Mouse (Mus musculus) left cerebral cortex, adult 2 months (tissue): Measurements from ENCODE around the gene Nfib. TPM values are rescaled to one million over a fixed set of nuclear protein-coding genes. Genes with fewer than 3 reads are reported as not detected.

Source experiments
- DNase-seq, 2 experiments: peaks; one replicate each; pipeline ENCODE4 v3.0.0; 2021 to 2022; ENCODE audit warnings: low spot score in 2 of 2, mixed read lengths in 1 of 2; ENCODE audit errors: extremely low spot score in 1 of 2
- H3K27ac ChIP-seq: fragments of 200-600 bp; 2 replicates; pipeline ENCODE4 v1.8.1; 2022
- H3K4me3 ChIP-seq: fragments of 200-600 bp; 2 replicates; pipeline ENCODE4 v1.8.1; 2022
- CTCF ChIP-seq: fragments of 200-600 bp; IDR thresholded peaks from 2 replicates; pipeline ENCODE4 v1.8.1; 2022; ENCODE audit warnings: antibody characterized with exemption, mild to moderate bottlenecking, moderate library complexity
- intact Hi-C: fragments of 180-260 bp; cut with DNase I; formaldehyde crosslinking; loops from one replicate; pipeline ENCODE4 v1.15.1; 2025
- total RNA-seq, 2 experiments: library from RNA; stranded (reverse); gene quantifications; 2 replicates each; pipeline ENCODE4 v1.2.3; 2021

The Nfib gene
- total RNA-seq, 2 experiments from 2014 or later = 83.8 to 90.1 TPM

GRCm38 (mm10) chr4:82532443-82533191, 172.9 kb downstream of the Nfib start:
- DNase-seq = peak in 1 of 2 experiments; percentile 38
- no peak overlapping the region for H3K4me3 ChIP-seq
- no peak for TF ChIP-seq CTCF
- peak overlapping the region; percentile 29; the same call in 1 of the 2 replicates for H3K27ac ChIP-seq
- intact Hi-C loops = no loop called here

GRCm38 (mm10) chr4:82531977-82532376, 173.6 kb downstream of the Nfib start:
- Histone ChIP-seq H3K27ac (peak overlapping the region; percentile 29; the same call in 1 of the 2 replicates), H3K4me3 (no peak overlapping the region)
- intact Hi-C loops = no loop called here
- no peak for TF ChIP-seq CTCF
- DNase-seq = no peak

GRCm38 (mm10) chr4:82530875-82531353, 174.6 kb downstream of the Nfib start:
- H3K4me3 ChIP-seq = no peak overlapping the region
- no peak for TF ChIP-seq CTCF
- H3K27ac ChIP-seq = no peak overlapping the region
- DNase-seq = no peak
- intact Hi-C loops = no loop called here

GRCm38 (mm10) chr4:82528978-82529377, 176.6 kb downstream of the Nfib start:
- TF ChIP-seq CTCF = no peak
- no peak for DNase-seq
- intact Hi-C loops = no loop called here
- no peak overlapping the region for H3K27ac ChIP-seq
- no peak overlapping the region for H3K4me3 ChIP-seq

- intact Hi-C loops = no loop called here
- Histone ChIP-seq H3K27ac (no peak overlapping the region), H3K4me3 (no peak overlapping the region)
- DNase-seq = no peak
- TF ChIP-seq CTCF = no peak
Measured at GRCm38 (mm10) chr4:82519935-82520334, 185.6 kb downstream of the Nfib start.

- intact Hi-C loops = no loop called here
- Histone ChIP-seq H3K4me3 (no peak overlapping the region), H3K27ac (no peak overlapping the region)
- TF ChIP-seq CTCF = no peak
- DNase-seq = no peak
Measured at GRCm38 (mm10) chr4:82518132-82518531, 187.4 kb downstream of the Nfib start.

- intact Hi-C loops = loop anchor here (2.0 kb wide), 1 partner anchor 19 kb away; no protein-coding TSS in a partner anchor
- Histone ChIP-seq H3K4me3 (no peak overlapping the region), H3K27ac (no peak overlapping the region)
- DNase-seq = no peak
- TF ChIP-seq CTCF = no peak
Measured at GRCm38 (mm10) chr4:82517311-82517710, 188.2 kb downstream of the Nfib start.

- H3K27ac ChIP-seq = peak overlapping the region; percentile 13; the same call in 1 of the 2 replicates
- intact Hi-C loops = loop anchor here (2.0 kb wide), 1 partner anchor 20 kb away; no protein-coding TSS in a partner anchor
- H3K4me3 ChIP-seq = no peak overlapping the region
- DNase-seq = no peak
- TF ChIP-seq CTCF = no peak
Measured at GRCm38 (mm10) chr4:82516211-82516795, 189.2 kb downstream of the Nfib start.

- no peak for DNase-seq
- H3K4me3 ChIP-seq = peak overlapping the region; percentile 13; the same call in 1 of the 2 replicates
- intact Hi-C loops = no loop called here
- no peak for TF ChIP-seq CTCF
- H3K27ac ChIP-seq = peak overlapping the region; percentile 74
Measured at GRCm38 (mm10) chr4:82514921-82515320, 190.6 kb downstream of the Nfib start.

- intact Hi-C loops = no loop called here
- H3K4me3 ChIP-seq = no peak overlapping the region; the same call in 1 of the 2 replicates
- no peak for DNase-seq
- no peak for TF ChIP-seq CTCF
- H3K27ac ChIP-seq = peak overlapping the region; percentile 74
Measured at GRCm38 (mm10) chr4:82514373-82514772, 191.2 kb downstream of the Nfib start.

GRCm38 (mm10) chr4:82513426-82513750, 192.2 kb downstream of the Nfib start:
- intact Hi-C loops = no loop called here
- Histone ChIP-seq H3K4me3 (peak overlapping the region; percentile 66), H3K27ac (peak overlapping the region; percentile 74)
- no peak for DNase-seq
- TF ChIP-seq CTCF = no peak

- no peak for TF ChIP-seq CTCF
- DNase-seq = peak; percentile 94 to 97
- intact Hi-C loops = no loop called here
- peak overlapping the region; percentile 66 for H3K4me3 ChIP-seq
- peak overlapping the region; percentile 81 for H3K27ac ChIP-seq
Measured at GRCm38 (mm10) chr4:82512743-82513425, 192.7 kb downstream of the Nfib start.
